Mouse (Mus musculus) ovary, adult 2 months (tissue): Measurements from ENCODE around the gene Trnau1ap. TPM values are rescaled to one million over a fixed set of nuclear protein-coding genes. Genes with fewer than 3 reads are reported as not detected.

Experiments used
- polyA plus RNA-seq: library from polyadenylated mRNA; depleted of rRNA; stranded (reverse); fragments of >200 nt; gene quantifications from 2 replicates; pipeline ENCODE4 v1.2.3, GENCODE M21; 2012; rRNA removed

Gene Trnau1ap
- 24.2 and 24.9 TPM in 2 replicates for polyA plus RNA-seq

GRCm38 (mm10) chr4:132329115-132329834, at the start of gene Trnau1ap:
TSS of gene Trnau1ap (minus strand) at chr4:132329538.

DNA sequence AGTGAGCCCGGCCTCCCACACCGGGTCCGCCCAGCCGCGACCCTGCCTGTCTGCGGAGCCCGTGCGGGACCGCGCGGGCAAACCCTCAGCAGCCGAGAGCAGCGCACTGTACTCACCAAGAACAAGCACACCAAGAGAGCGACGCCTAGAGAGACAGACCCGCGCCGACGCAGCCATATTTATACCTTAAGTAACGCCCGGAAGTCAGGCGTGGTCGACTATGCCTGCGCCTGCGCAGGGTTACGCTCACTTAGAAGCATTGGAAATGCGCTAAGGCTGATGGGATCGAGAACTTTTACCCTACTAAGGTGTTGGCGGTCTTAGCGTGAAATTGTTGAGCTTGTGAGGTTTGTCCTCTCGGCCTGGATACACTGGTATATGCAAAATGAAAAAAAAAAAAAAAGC, 24.1 kb upstream of the Trnau1ap start, which contains the start of gene Rcc1:
Rcc1 (minus strand) TSS at position 125 of the 405 bp plus-strand sequence.

DNA sequence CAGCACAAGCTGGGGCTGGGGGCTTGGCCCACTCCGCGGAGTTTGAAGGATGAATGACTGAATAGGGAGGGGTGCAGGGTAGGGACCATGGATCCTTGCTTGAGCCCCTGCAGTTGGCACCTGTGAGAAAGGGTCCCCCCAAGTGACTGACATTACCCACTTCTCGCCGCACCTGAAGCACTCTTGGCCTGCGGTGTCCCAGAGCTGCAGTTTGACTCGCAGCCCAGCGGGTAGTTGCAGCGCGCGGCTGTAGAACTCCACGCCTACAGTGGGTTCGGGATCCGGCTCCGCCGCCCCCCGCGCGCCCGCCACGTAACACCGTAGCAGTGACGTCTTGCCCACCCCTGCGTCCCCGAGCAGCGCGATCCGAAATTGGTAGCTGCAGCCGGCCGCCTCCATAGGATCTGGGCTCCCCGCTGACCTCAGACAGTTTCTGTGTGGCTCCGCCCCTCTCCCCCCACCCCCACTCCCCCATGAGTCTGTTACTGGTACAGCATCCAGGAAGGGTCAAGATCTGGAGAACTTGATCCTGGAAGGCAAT, 26.3 kb downstream of the Trnau1ap start, which contains the start of gene Rab42:
Rab42 (minus strand) TSS at position 447 of the 541 bp plus-strand sequence.

DNA sequence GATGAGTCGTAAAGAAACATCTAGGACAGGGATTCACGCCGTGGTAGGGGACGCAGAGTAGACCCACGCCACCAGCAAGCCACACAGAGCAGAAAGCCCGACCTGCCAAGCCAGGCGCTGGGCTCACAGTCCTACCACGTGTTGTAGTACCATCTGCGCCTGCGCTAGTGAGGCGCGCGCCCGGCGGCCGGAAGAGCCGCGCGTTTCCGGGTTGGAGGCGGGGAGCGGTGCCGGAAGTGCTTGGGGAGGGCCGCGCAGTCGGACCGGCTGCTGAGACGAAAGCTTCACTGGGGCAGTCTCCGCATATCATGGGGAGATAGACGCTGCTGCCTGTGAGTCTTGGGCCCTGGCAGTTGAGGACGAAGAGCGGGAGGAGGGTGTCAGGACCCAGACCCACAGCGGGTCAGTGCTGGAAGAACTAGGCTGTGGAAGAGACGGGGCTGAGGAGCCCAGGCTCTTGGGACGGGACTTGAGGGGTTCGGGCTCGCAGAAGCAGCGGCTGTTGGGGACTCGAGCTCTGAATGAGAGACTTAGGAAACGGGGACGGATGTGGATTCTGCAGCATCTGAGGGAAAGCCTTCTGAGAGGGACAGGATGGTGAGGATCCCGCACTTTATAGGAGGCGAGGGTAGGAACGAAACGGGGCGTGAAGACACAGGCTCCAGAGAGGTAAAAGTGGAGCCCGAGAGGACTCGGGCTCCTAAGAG, 55.0 kb downstream of the Trnau1ap start, which contains the start of gene Taf12:
Taf12 (plus strand) TSS at position 220 of the 707 bp plus-strand sequence.

Other genes starting within 250 kb of the Trnau1ap start
- gene Oprd1, start 185.1 kb downstream of the Trnau1ap start, polyA plus RNA-seq = 0.62 and 1.1 TPM in 2 replicates
- gene Ythdf2, start 117.2 kb downstream of the Trnau1ap start, polyA plus RNA-seq = 19.0 and 24.3 TPM in 2 replicates
- 17.5 and 21.0 TPM in 2 replicates for gene Gmeb1, start 67.9 kb downstream of the Trnau1ap start, polyA plus RNA-seq
- 2.9 and 3.2 TPM in 2 replicates for gene Taf12, start 55.2 kb downstream of the Trnau1ap start, polyA plus RNA-seq
- gene Rab42, start 26.2 kb downstream of the Trnau1ap start, polyA plus RNA-seq = 4.3 and 4.9 TPM in 2 replicates
- gene Rcc1, start 24.1 kb upstream of the Trnau1ap start, polyA plus RNA-seq = 7.1 and 9.7 TPM in 2 replicates
- gene Phactr4, start 93.0 kb upstream of the Trnau1ap start, polyA plus RNA-seq = 7.0 and 8.8 TPM in 2 replicates
- 3.6 and 5.5 TPM in 2 replicates for gene Med18, start 134.4 kb upstream of the Trnau1ap start, polyA plus RNA-seq
- gene Sesn2, start 181.0 kb upstream of the Trnau1ap start, polyA plus RNA-seq = 15.5 and 17.6 TPM in 2 replicates
- gene Atpif1, start 204.1 kb upstream of the Trnau1ap start, polyA plus RNA-seq = 92.5 and 111 TPM in 2 replicates
- gene Dnajc8, start 206.0 kb upstream of the Trnau1ap start, polyA plus RNA-seq = 12.0 and 21.1 TPM in 2 replicates
- 6.3 and 7.9 TPM in 2 replicates for gene Ptafr, start 234.5 kb upstream of the Trnau1ap start, polyA plus RNA-seq